Mouse (Mus musculus) gastrocnemius, postnatal 36 days (tissue): ENCODE data around the gene Ins2. TPM values are rescaled to one million over a fixed set of nuclear protein-coding genes. Genes with fewer than 3 reads are reported as not detected.
A peak's percentile ranks its signal among the peaks of the same experiment; 100 is the strongest.

Source experiments
- DNase-seq, 2 experiments: peaks; one replicate each; pipeline ENCODE4 v3.0.0; 2022
- intact Hi-C: fragments of 180-260 bp; cut with DNase I; formaldehyde crosslinking; loops from one replicate; pipeline ENCODE4 v1.15.1; 2025
- long read RNA-seq, 2 experiments: library from polyadenylated mRNA; stranded (forward); transcript quantifications; one replicate each; pipeline ENCODE4 v2.0.0; 2021
- total RNA-seq, 2 experiments: library from RNA; stranded (reverse); gene quantifications; 2 replicates each; pipeline ENCODE4 v1.2.3; 2021

Gene Ins2
- total RNA-seq, result not detected
- long read RNA-seq, experiment 1, result 0 reads
- long read RNA-seq, experiment 2, result 0 reads

DNA sequence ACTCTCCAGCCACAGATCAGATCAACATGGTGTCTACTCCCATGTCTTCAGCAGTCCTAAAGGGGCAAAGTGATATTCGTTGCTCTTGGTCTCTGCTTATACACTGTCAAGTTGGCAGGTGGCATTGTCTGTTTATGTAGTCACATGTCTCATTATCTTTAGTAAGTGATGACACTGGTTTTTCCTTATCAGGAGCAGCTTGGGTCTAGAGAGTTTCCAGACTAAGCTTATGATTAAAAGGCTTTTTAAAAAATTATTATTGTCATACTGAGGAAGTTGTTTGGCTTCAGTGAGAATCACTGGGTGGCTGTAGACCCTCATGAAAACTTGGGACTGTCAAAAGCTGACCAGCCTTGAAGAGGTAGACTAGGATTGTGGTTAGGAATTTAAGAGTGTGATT lies at the start of gene Ins2:
TSS of gene Ins2 (minus strand) at position 101 of the 400 bp plus-strand sequence.
- intact Hi-C loops, result no loop called here
- no peak for DNase-seq

DNA sequence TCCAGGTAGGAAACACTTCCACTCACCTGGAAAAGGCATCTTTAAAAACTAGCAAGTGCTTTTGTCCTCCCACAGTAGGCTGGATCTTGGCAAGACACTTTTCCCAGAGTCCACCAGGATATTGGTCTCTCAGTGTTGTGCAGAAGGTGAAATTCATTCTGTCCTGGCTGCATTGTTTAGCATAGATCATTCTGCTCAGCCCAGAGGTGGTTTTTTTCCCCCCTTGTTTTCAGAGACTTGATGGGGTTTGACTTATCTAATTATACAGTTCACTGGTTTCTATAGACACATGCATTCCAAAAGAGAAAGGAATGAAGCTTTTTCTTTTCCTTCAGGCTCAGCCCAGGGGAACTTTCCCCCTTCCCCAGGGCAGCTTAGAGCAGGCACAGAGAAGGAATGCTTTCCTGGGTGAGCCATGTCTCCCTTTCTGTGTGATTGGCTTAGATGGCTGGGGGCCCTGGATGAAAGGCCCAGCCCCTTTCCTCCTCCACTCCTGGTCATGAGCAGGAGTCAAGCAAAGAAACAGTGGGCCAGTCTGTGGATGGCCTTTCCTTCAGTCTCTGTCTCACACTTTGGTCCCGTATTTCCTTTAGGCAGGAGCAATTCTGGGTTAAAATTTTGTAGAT lies 49.6 kb upstream of the Ins2 start:
- no peak for DNase-seq
- intact Hi-C loops, result no loop called here

DNA sequence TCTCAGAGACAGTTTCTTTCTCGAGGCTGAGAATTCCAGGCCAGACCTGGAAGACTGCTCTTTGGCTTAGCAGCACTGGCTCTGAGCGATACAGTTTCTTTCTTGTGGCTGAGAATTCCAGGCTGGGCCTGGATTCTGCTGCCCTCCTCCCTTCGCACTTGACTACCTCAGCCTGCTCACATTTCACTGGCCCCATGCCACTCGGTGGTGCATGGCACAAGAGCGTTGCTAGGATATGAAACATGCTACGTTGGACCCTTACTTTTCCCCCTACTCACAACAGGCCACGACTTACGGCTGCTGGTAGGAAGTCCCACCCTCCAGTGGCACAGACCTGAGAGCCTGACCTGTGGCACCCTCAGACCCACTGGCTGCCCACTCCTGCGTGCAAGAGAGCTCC lies 46.5 kb upstream of the Ins2 start:
- DNase-seq, result no peak
- intact Hi-C loops, result no loop called here

DNA sequence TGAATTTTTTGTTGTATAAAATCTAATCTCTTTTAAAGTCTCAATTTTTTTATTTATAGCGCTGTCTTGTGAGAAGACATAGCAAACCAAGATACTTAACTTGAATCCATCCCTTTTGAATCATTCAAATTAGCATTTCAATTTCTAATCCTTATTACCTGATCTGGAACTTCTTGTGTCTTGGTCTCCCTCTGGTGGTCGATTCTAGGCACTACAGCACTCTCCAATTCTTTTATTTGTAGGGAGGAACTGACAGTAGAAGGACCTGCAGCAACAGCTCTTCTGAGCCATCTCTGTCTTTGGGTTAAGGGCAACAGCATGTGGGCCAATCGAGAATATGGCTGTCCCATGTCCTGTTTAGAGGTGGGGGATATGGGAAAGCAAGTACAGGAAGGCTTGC lies 5.4 kb downstream of the Ins2 start:
- intact Hi-C loops, result no loop called here
- no peak for DNase-seq

GRCm38 (mm10) chr7:142736943-142737490 lies 6.2 kb downstream of the Ins2 start:
- no peak for DNase-seq
- intact Hi-C loops, result no loop called here

GRCm38 (mm10) chr7:142725973-142726372 lies 17.2 kb downstream of the Ins2 start:
- DNase-seq, result no peak
- intact Hi-C loops, result no loop called here

DNA sequence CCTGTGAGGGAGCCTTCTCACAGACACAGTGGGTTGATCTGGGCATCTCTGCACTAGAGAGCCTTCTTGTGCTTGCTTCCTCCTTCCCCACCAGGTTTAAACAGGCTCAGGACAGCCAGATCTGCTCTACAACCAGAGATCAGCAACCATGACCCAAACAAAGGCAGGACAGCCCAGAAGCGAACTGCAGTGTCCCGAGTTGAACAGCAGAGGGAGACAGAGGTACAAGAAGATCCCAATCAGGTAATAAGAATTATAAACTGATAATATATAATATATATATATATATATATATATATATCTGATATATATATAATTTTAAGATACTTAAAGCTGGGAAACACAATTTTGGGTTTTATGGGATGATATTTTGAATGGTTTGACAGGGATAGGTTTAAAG lies 22.5 kb downstream of the Ins2 start:
- DNase-seq, result peak in 1 of 2 experiments; percentile 15
- intact Hi-C loops, result no loop called here

- no peak for DNase-seq
- intact Hi-C loops, result loop anchor here (5.0 kb wide), 1 partner anchor 103 kb away; no protein-coding TSS in a partner anchor
Observed at GRCm38 (mm10) chr7:142714783-142715498, 28.2 kb downstream of the Ins2 start.

GRCm38 (mm10) chr7:142706873-142707272 lies 36.3 kb downstream of the Ins2 start:
- DNase-seq, result no peak
- intact Hi-C loops, result no loop called here

GRCm38 (mm10) chr7:142699334-142699860 lies 43.8 kb downstream of the Ins2 start:
- peak; percentile 54 to 57 for DNase-seq
- intact Hi-C loops, result no loop called here

- intact Hi-C loops, result loop anchor here (5.0 kb wide), 1 partner anchor 361 kb away; no protein-coding TSS in a partner anchor
- peak in 1 of 2 experiments; percentile 46 for DNase-seq
Observed at GRCm38 (mm10) chr7:142678611-142679010, 64.6 kb downstream of the Ins2 start.

DNA sequence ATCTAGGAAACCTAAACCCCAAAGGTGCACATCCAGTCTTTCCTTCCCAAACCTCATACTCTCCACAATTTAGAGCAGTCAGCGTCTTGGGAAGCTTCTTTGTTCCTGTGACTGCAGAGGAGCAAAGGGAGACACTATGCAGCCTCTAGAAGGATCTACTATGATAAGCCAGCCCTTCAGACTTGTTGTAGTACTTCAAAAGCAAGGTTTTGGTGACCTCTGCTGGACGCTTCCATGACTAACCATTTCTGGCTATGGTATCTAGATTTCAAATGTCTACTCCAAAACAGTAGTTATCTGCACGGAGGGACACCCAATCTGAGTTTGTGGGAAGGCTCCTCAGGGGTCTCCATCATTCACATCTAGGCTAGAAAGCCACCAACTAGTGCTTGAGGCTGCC lies 67.5 kb downstream of the Ins2 start:
- DNase-seq, result no peak

DNA sequence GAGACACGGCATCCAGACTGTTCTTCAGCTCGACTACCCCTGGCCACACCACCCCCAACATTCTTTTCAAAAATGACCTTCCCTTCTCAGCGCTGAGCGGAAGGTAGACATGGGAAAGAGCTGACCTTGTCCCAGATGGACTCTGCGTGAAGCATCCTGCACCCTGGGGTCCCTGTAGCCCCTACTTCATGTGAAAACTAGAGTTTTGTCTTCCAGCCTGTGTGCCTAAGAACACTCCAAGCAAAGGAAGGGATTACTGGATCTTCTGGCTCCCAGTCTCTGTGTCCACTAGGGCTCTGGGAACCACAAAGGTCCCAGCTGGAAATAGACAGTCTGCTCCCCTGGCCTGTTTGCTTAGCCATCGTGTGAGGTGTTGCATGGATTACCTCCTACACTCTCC lies 68.0 kb downstream of the Ins2 start:
- DNase-seq, result no peak
- intact Hi-C loops, result loop anchor here (1.0 to 5.0 kb wide), 2 partner anchors 137 to 358 kb away; no protein-coding TSS in a partner anchor

More for the DNA sequence above, 67.5 kb downstream of the Ins2 start:
- intact Hi-C loops, result loop anchor here (1.0 to 5.0 kb wide), 2 partner anchors 137 to 358 kb away; no protein-coding TSS in a partner anchor

DNA sequence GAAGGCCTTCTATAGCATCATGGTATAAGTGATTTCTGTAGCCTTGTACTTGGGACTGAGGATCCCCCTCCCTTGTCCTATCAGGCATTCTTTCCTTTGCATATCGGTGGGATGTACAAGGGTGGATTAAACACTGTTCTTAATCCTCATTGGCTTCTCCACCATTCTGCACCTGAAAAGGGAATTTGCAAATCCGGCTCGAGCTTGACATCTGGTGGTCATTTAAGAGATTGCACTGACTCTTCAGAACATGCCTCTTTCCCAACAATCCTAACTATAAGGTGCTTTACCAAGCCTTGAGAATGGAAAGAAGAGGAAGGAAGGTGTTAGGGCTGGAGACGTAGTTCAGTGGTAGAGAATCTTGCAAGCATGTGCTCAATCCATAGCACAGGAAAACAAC lies 71.1 kb downstream of the Ins2 start:
- DNase-seq, result no peak

GRCm38 (mm10) chr7:142671067-142671466 lies 72.1 kb downstream of the Ins2 start:
- intact Hi-C loops, result loop anchor here (1.0 kb wide), 1 partner anchor 61 kb away; no protein-coding TSS in a partner anchor

More for the DNA sequence above, 71.1 kb downstream of the Ins2 start:
- intact Hi-C loops, result no loop called here

GRCm38 (mm10) chr7:142669751-142670625 lies 73.2 kb downstream of the Ins2 start, which contains the start of gene Gm49394:
TSS of gene Gm49394 (minus strand) at chr7:142669942.
- no peak for DNase-seq
- intact Hi-C loops, result no loop called here

More at GRCm38 (mm10) chr7:142671067-142671466, 72.1 kb downstream of the Ins2 start:
- no peak for DNase-seq

GRCm38 (mm10) chr7:142668328-142668727 lies 74.9 kb downstream of the Ins2 start:
- intact Hi-C loops, result no loop called here
- no peak for DNase-seq

DNA sequence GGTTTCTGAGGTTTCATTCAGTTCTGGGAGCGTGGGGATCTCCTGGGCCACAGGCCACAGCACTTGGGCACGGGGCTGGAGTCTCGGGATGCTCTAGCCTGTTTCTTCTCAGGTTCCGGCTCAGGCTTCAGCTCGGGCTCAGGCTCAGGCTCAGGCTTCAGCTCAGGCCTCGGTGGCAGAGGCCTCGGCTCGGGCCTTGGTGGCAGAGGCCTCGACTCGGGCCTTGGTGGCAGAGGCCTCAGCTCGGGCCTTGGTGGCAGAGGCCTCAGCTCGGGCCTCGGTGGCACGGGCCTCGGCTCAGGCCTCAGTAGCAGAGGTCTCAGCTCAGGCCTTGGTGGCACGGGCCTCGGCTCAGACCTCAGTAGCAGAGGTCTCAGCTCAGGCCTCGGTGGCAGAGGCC lies 75.7 kb downstream of the Ins2 start:
- intact Hi-C loops, result no loop called here
- no peak for DNase-seq

DNA sequence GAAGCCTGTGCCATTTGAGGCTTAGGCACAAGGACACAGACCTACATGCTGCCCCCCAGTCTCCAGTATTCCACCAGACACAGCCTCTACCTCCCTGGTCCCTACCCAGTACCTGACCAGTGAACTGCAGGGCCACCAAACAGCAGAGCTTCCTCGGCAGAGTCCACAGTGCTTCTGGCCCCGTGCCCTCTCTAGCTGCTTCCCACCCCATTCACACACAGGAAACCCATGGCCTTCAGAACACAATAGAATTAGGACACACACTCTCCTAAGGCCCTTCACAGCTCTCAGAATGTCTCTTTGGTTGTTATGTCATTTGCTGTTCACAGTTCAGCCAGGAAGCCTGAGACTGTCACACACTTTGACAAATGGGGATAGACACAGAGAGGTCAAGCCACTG lies 76.5 kb downstream of the Ins2 start, which contains the start of gene Igf2:
TSS of gene Igf2 (minus strand) at position 158 of the 400 bp plus-strand sequence.
- intact Hi-C loops, result no loop called here
- no peak for DNase-seq

DNA sequence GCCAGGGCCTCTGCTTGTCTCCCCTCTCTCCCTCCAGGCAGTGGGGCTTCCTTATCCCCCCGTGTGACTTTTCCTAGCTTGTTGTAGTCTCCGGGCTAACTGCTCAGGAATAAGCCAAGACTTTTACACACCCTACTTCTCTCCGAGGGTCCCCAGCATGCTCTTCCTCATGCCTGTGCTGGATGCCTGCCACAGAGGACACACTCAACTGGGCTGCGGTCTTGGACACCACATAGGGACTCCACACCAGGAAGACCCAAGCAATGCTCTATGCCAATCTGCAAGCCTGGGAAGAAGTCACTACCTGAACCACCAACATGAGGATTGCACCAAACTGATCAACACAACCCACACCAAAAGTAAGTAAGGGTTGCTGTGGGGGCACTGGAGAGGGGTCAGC lies 77.1 kb downstream of the Ins2 start:
- no peak for DNase-seq
- intact Hi-C loops, result no loop called here
